Mouse (Mus musculus): ENCODE measurements around the gene Mbtps1. TPM values are rescaled to one million over a fixed set of nuclear protein-coding genes. Genes with fewer than 3 reads are reported as not detected.

Mbtps1 gene
- total and polyA plus RNA-seq, 3 experiments = 32.6 to 36.6 (median 35.4) TPM

DNA sequence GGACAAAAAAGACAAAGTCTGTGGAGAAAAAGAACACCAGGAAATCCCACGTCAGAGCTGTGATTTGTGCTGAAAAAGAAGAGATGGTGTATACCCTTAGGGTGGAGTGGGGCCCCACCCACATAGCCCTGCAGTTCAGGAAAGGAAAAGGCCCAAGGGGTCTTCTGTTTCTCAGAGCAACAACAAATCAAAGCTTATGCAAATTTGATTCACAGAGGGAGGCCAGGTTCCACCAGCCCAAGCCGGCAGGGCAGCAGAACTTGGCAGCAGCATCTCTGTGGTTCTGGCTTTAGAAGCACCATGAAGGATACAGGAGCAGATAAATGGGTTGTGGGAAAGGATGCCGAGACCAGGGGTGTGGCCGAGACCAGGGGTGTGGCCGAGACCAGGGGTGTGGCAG, 79.9 kb downstream of the Mbtps1 start:
- Histone ChIP-seq H3K4me1 (ENCODE audit: control insufficient read depth, insufficient read depth, low read length) (no peaks in the 10 kb centered on the region), H3K9ac (ENCODE audit: low read depth, low read length) (no peak overlapping the region), H3K27me3 (ENCODE audit: control insufficient read depth, insufficient read depth, low read length) (no peaks in the 10 kb centered on the region), H3K27ac (no peak overlapping the region), H3K79me2 (replicated peaks; ENCODE audit: control insufficient read depth, insufficient read depth, low read length) (no peaks in the 10 kb centered on the region), H3K36me3 (ENCODE audit: control insufficient read depth, insufficient read depth, low read length) (no peaks in the 10 kb centered on the region), H3K4me3 (no peak overlapping the region)
- WGBS = 34% methylated on average over 5 of the region's 5 CpGs
- intact Hi-C loops (cut with DNase I) = no loop called here
- TF ChIP-seq CTCF (IDR thresholded peaks at IDR 0.05) (no peak), EP300 (IDR thresholded peaks at IDR 0.05; ENCODE audit: insufficient read depth, low read depth, low read length) (no peak), POLR2A (IDR thresholded peaks at IDR 0.05; ENCODE audit: insufficient read depth, low read depth, low read length) (no peak)
- DNase-seq = no peak

DNA sequence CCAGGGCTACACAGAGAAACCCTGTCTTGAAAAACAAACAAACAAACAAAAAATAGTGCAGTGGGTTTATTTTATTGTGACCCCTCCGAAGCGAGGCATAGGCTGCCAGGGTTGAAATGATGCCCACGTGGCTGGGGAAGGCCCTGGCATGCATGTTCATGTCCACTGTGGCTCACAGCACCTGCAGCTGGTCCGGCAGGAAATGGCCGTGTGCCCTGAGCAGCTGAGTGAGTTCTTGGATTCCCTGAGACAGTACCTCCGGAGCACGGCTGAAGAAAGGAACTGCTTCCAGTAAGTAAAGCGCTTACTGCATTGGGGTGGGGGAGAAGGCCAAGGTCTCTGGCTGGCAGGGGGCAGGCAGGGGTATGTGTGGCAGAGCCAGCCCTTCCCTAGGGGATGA, 90.4 kb downstream of the Mbtps1 start:
- H3K36me3 ChIP-seq (ENCODE audit: control insufficient read depth, insufficient read depth, low read length) = no peaks in the 10 kb centered on the region
- 76% methylated on average over 8 of the region's 8 CpGs for WGBS
- intact Hi-C loops (cut with DNase I) = no loop called here

DNA sequence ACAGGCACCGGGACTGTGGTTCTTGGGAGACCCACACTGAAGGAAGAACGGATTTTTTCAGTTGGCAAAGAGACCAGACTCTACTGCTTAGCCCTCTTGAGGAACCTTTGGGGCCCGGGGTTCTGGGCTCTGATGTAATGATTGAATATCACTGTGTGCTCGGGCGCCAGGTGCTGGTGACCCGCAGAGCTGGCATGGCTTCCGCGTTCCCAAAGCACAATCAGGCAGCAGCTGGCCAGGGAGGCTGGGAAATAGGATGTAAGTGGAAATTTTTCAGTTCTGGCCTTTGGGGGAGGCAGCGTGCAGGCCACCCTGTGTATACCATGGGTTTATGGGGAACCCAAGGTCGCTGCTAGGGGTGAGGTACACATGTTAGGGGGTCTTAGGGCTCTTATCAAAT, 91.7 kb downstream of the Mbtps1 start:
- Histone ChIP-seq H3K27me3 (ENCODE audit: control insufficient read depth, insufficient read depth, low read length) (no peaks in the 10 kb centered on the region; the same call in 1 of the 2 replicates), H3K4me3 (no peak overlapping the region), H3K4me1 (ENCODE audit: control insufficient read depth, insufficient read depth, low read length) (no peaks in the 10 kb centered on the region), H3K27ac (no peak overlapping the region), H3K9ac (ENCODE audit: low read depth, low read length) (no peak overlapping the region), H3K79me2 (replicated peaks; ENCODE audit: control insufficient read depth, insufficient read depth, low read length) (no peaks in the 10 kb centered on the region), H3K36me3 (ENCODE audit: control insufficient read depth, insufficient read depth, low read length) (no peaks in the 10 kb centered on the region)
- 72% methylated on average over 10 of the region's 10 CpGs for WGBS
- DNase-seq = no peak
- intact Hi-C loops (cut with DNase I) = no loop called here
- TF ChIP-seq EP300 (IDR thresholded peaks at IDR 0.05; ENCODE audit: insufficient read depth, low read depth, low read length) = no peak
- TF ChIP-seq CTCF (IDR thresholded peaks at IDR 0.05) = no peak
- no peak for TF ChIP-seq POLR2A (IDR thresholded peaks at IDR 0.05; ENCODE audit: insufficient read depth, low read depth, low read length)

More for the DNA sequence above, 90.4 kb downstream of the Mbtps1 start:
- Histone ChIP-seq H3K27ac (no peak overlapping the region), H3K79me2 (replicated peaks; ENCODE audit: control insufficient read depth, insufficient read depth, low read length) (no peaks in the 10 kb centered on the region), H3K27me3 (ENCODE audit: control insufficient read depth, insufficient read depth, low read length) (no peaks in the 10 kb centered on the region; the same call in 1 of the 2 replicates), H3K9ac (ENCODE audit: low read depth, low read length) (no peak overlapping the region), H3K4me1 (ENCODE audit: control insufficient read depth, insufficient read depth, low read length) (no peaks in the 10 kb centered on the region), H3K4me3 (no peak overlapping the region)
- DNase-seq = no peak
- TF ChIP-seq EP300 (IDR thresholded peaks at IDR 0.05; ENCODE audit: insufficient read depth, low read depth, low read length) (no peak), POLR2A (IDR thresholded peaks at IDR 0.05; ENCODE audit: insufficient read depth, low read depth, low read length) (no peak), CTCF (IDR thresholded peaks at IDR 0.05) (no peak)

DNA sequence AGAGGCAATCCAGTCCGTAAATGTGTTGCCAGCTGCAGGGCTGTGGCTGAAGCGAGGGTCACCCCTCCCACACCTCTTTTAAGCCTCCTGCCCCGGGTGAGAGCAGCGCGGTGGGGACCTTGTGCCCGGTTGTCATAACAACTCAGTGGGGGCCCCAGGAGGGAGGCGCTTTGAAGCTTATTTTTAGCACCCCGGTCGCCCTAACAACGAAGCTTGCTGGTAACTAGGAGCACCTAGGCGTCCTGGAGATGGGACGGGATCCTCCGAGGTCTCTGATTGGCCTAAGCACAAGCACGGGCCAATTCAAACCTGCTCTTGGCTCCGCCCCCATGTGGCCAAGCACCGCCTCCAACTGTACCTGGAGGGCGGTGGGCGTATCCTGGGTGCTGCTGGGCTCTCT, 92.4 kb downstream of the Mbtps1 start:
- WGBS = 7% methylated on average over 18 of the region's 18 CpGs
- H3K9ac ChIP-seq (ENCODE audit: low read depth, low read length) = no peak overlapping the region
- no peaks in the 10 kb centered on the region; the same call in 1 of the 2 replicates for H3K27me3 ChIP-seq (ENCODE audit: control insufficient read depth, insufficient read depth, low read length)

DNA sequence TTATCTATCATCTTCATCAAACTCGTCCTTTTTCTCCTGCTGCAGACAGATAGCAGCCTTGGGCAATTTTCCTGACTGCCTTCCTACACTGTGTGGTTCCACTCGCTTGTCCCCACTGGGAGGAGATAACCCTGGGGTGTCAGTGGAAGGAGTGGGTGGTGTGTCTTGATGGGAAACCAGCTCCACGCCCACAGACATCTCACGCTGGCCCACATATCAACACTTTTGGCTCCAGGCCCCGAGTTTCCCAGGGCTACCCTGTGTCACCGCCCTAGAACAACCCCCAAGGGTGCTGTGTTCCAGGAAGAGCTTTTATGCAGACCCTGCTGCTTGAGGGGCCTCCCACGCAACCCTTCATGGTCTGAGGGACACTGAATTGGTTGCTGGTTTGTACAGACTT, 94.8 kb downstream of the Mbtps1 start:
- no peaks in the 10 kb centered on the region for H3K4me1 ChIP-seq (ENCODE audit: control insufficient read depth, insufficient read depth, low read length)
- no peak overlapping the region for H3K4me3 ChIP-seq
- H3K27ac ChIP-seq = no peak overlapping the region
- TF ChIP-seq POLR2A (IDR thresholded peaks at IDR 0.05; ENCODE audit: insufficient read depth, low read depth, low read length) = no peak
- TF ChIP-seq EP300 (IDR thresholded peaks at IDR 0.05; ENCODE audit: insufficient read depth, low read depth, low read length) = no peak
- TF ChIP-seq CTCF (IDR thresholded peaks at IDR 0.05) = no peak
- no peaks in the 10 kb centered on the region for H3K36me3 ChIP-seq (ENCODE audit: control insufficient read depth, insufficient read depth, low read length)
- intact Hi-C loops (cut with DNase I) = no loop called here
- no peaks in the 10 kb centered on the region; the same call in 1 of the 2 replicates for H3K27me3 ChIP-seq (ENCODE audit: control insufficient read depth, insufficient read depth, low read length)
- WGBS = 30% methylated on average over 7 of the region's 7 CpGs
- H3K9ac ChIP-seq (ENCODE audit: low read depth, low read length) = no peak overlapping the region
- no peaks in the 10 kb centered on the region for H3K79me2 ChIP-seq (replicated peaks; ENCODE audit: control insufficient read depth, insufficient read depth, low read length)
- no peak for DNase-seq

More for the DNA sequence above, 92.4 kb downstream of the Mbtps1 start:
- DNase-seq = no peak
- H3K79me2 ChIP-seq (replicated peaks; ENCODE audit: control insufficient read depth, insufficient read depth, low read length) = no peaks in the 10 kb centered on the region
- H3K4me3 ChIP-seq = no peak overlapping the region
- no peaks in the 10 kb centered on the region for H3K4me1 ChIP-seq (ENCODE audit: control insufficient read depth, insufficient read depth, low read length)
- intact Hi-C loops (cut with DNase I) = no loop called here
- H3K36me3 ChIP-seq (ENCODE audit: control insufficient read depth, insufficient read depth, low read length) = no peaks in the 10 kb centered on the region
- TF ChIP-seq CTCF (IDR thresholded peaks at IDR 0.05) = no peak
- no peak for TF ChIP-seq POLR2A (IDR thresholded peaks at IDR 0.05; ENCODE audit: insufficient read depth, low read depth, low read length)
- TF ChIP-seq EP300 (IDR thresholded peaks at IDR 0.05; ENCODE audit: insufficient read depth, low read depth, low read length) = no peak
- no peak overlapping the region for H3K27ac ChIP-seq

DNA sequence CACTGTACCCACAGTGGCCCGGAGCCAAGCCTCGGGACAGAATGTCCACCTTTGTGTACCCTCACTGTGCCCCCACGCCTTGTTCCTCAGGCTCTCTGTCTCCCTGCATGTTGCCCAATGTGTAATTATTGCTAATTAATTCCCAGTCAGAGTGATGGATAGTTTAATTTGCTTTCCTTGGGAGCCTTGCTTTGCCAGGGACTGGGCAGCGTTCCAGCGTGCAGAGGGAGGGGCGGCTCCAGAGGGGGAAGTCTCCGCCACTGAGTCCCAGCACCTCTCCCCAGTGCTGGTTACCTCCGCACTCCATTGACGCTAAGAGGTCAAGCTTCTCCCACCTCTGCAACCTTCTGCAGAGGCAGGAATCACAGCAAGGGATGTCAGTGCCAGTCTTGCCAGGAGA, 97.2 kb downstream of the Mbtps1 start:
- no peak for DNase-seq
- 66% methylated on average over 9 of the region's 9 CpGs for WGBS
- Histone ChIP-seq H3K4me3 (no peak overlapping the region), H3K9ac (ENCODE audit: low read depth, low read length) (no peak overlapping the region), H3K36me3 (ENCODE audit: control insufficient read depth, insufficient read depth, low read length) (no peaks in the 10 kb centered on the region), H3K27me3 (ENCODE audit: control insufficient read depth, insufficient read depth, low read length) (no peaks in the 10 kb centered on the region; the same call in 1 of the 2 replicates), H3K79me2 (replicated peaks; ENCODE audit: control insufficient read depth, insufficient read depth, low read length) (no peaks in the 10 kb centered on the region), H3K4me1 (ENCODE audit: control insufficient read depth, insufficient read depth, low read length) (no peaks in the 10 kb centered on the region), H3K27ac (no peak overlapping the region)
- intact Hi-C loops (cut with DNase I) = no loop called here
- no peak for TF ChIP-seq POLR2A (IDR thresholded peaks at IDR 0.05; ENCODE audit: insufficient read depth, low read depth, low read length)
- TF ChIP-seq EP300 (IDR thresholded peaks at IDR 0.05; ENCODE audit: insufficient read depth, low read depth, low read length) = no peak
- TF ChIP-seq CTCF (IDR thresholded peaks at IDR 0.05) = no peak

All from heart, adult 2 months (tissue).